Mouse (Mus musculus): Measurements from ENCODE around the gene Cbx3. TPM values are rescaled to one million over a fixed set of nuclear protein-coding genes. Genes with fewer than 3 reads are reported as not detected.
"Not testable (repeated sequence)": the region's sequence is repeated elsewhere in the genome, so short reads cannot be mapped to it uniquely, and the experiment has no call there.

Gene Cbx3
- polyA plus RNA-seq, 1 experiment from 2014 or later: 615 TPM

DNA sequence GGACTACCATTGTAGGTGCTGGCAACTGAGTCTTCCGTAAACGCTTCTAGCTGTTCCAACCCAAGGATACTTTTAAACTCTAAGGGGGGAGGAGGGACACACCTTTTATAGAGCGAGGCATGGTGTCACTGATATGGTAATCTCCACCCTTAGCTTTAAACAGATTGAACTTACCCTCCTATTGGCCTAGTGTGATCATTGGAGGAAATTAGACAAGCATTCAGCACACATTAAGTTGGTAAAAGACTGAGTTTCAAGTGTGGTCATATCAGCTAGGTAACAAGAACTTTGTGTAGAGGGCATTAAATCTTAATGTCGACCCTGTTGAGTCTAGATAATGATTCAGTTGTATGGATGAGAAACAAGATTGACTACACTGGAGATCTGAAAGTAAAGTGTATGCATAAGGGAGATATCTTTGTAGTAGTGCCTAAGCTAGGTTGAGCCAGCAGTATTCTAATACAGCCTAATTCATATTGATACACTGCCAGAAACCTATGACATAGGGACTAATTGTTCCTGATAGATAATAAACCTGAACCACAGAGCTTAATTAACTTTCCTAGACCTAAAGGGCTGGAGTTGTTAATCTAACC is 9.1 kb downstream of the Cbx3 start:
- Histone ChIP-seq H3K36me3 (peaks cover 76% of the 10 kb centered on the region), H3K4me3 (no peak overlapping the region), H3K4me2 (replicated peaks) (no peak overlapping the region), H3K27ac (replicated peaks) (no peak overlapping the region), H3K4me1 (peaks cover 3% of the 10 kb centered on the region; the same call in 1 of the 2 replicates), H3K9ac (replicated peaks) (no peak overlapping the region), H3K9me3 (no peaks in the 10 kb centered on the region), H3K27me3 (no peaks in the 10 kb centered on the region)
- ATAC-seq (ENCODE audit: low FRiP score, low read depth): no peak
- WGBS: 91% methylated on average over 4 of the region's 4 CpGs

- Histone ChIP-seq H3K4me2 (replicated peaks) (no peak overlapping the region), H3K9me3 (no peaks in the 10 kb centered on the region), H3K36me3 (peaks cover 57% of the 10 kb centered on the region), H3K4me3 (no peak overlapping the region), H3K9ac (replicated peaks) (no peak overlapping the region), H3K27ac (replicated peaks) (no peak overlapping the region), H3K4me1 (no peaks in the 10 kb centered on the region), H3K27me3 (no peaks in the 10 kb centered on the region)
- 96% methylated on average over 8 of the region's 8 CpGs for WGBS
- no peak for ATAC-seq (ENCODE audit: low FRiP score, low read depth)
Observed at GRCm38 (mm10) chr6:51481548-51481947, 11.4 kb downstream of the Cbx3 start.

- H3K4me1 ChIP-seq: no peaks in the 10 kb centered on the region
- no peak overlapping the region for H3K27ac ChIP-seq (replicated peaks)
- H3K36me3 ChIP-seq: peaks cover 43% of the 10 kb centered on the region
- WGBS: 94% methylated on average over 3 of the region's 3 CpGs
- no peak for ATAC-seq (ENCODE audit: low FRiP score, low read depth)
- H3K9me3 ChIP-seq: no peaks in the 10 kb centered on the region
- H3K4me3 ChIP-seq: no peak overlapping the region
- no peak overlapping the region for H3K9ac ChIP-seq (replicated peaks)
- H3K4me2 ChIP-seq (replicated peaks): no peak overlapping the region
- no peaks in the 10 kb centered on the region for H3K27me3 ChIP-seq
Observed at GRCm38 (mm10) chr6:51483861-51484260, 13.7 kb downstream of the Cbx3 start.

GRCm38 (mm10) chr6:51484556-51484955 is 14.4 kb downstream of the Cbx3 start:
- H3K4me3 ChIP-seq; H3K4me2 ChIP-seq (replicated peaks); H3K9me3 ChIP-seq; H3K27me3 ChIP-seq; ATAC-seq (ENCODE audit: low FRiP score, low read depth); H3K4me1 ChIP-seq; H3K9ac ChIP-seq (replicated peaks); H3K27ac ChIP-seq (replicated peaks): not testable (repeated sequence)
- H3K36me3 ChIP-seq: peaks cover 36% of the 10 kb centered on the region
- WGBS: 91% methylated on average over 8 of the region's 8 CpGs

DNA sequence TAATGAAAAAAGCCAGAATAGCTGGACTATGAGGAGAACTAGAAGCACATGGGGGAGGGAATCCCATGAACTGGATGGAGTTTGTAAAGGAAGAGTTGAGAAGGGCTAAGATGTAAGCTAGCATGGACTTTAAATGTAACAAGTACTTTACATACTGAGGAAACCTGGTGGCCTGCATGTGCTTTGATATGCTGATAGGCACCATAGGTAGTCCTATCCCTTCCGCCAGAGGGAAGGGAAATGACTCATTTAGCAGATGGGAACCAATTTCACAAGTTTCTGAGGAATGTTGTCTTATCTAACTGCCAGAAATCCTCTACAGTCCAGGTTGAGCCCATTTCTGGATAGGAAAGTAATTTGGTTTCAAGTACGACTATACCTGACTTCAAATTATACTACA is 15.5 kb downstream of the Cbx3 start:
- ATAC-seq (ENCODE audit: low FRiP score, low read depth): no peak

DNA sequence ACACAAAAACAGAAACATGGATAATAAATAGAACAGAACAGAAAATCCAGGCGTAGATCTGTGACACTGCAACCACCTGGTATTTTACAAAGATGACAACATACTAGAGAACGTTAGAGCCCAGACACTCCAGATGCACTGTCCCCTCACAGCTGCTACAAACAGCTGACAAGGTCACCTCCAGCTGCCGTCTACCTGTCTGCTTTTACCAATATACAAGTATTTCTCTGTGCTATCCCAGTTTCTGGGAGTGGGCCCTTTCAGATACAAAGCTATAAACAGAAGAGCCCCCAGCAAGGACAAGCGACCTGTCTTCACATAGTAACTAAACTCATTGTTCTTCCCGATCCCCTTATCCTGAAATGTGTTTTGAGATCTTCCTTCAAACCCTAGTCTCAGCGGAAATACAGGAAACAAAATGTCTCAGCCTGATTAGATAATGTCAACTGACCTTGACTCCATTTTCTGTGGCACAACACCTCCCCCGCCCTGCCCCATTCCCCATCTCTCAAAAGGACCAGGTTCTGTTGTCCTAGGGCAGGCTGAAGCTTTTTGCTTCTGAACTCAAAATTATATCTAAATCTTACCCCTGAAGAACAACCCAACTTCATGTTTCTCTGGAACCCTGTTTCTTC is 16.0 kb downstream of the Cbx3 start:
- ATAC-seq (ENCODE audit: low FRiP score, low read depth): no peak
- 84% methylated on average over 7 of the region's 7 CpGs for WGBS
- H3K4me3 ChIP-seq: no peak overlapping the region
- H3K27me3 ChIP-seq: no peaks in the 10 kb centered on the region
- H3K9ac ChIP-seq (replicated peaks): no peak overlapping the region
- no peak overlapping the region for H3K27ac ChIP-seq (replicated peaks)
- peaks cover 20% of the 10 kb centered on the region for H3K36me3 ChIP-seq
- no peaks in the 10 kb centered on the region for H3K9me3 ChIP-seq
- H3K4me2 ChIP-seq (replicated peaks): no peak overlapping the region
- no peaks in the 10 kb centered on the region for H3K4me1 ChIP-seq

More for the DNA sequence above, 15.5 kb downstream of the Cbx3 start:
- H3K9ac ChIP-seq (replicated peaks): no peak overlapping the region
- no peaks in the 10 kb centered on the region for H3K4me1 ChIP-seq
- no peaks in the 10 kb centered on the region for H3K9me3 ChIP-seq
- no peak overlapping the region for H3K4me3 ChIP-seq
- no peak overlapping the region for H3K4me2 ChIP-seq (replicated peaks)
- H3K27me3 ChIP-seq: no peaks in the 10 kb centered on the region
- peaks cover 25% of the 10 kb centered on the region for H3K36me3 ChIP-seq
- H3K27ac ChIP-seq (replicated peaks): no peak overlapping the region
- 61% methylated on average over 2 of the region's 2 CpGs for WGBS

DNA sequence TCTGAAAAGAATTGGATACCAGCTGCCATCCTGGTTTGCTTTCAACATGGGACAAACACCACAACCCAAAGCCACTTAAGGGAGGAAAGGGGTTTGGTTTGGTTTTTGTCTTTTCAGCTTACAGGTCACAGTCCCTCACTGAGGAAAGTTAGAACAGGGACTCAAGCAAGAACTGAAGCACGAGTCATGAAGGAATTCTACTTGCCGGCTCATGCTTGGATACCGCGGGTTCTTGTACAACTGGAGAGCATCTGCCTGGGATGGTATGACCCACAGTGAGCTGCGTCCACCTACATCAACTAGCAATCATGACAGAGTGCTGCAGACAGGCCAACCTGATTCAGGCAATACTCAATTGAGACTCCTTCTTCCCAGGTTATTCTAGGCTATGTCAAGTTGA is 16.6 kb downstream of the Cbx3 start:
- H3K4me3 ChIP-seq: no peak overlapping the region
- H3K4me2 ChIP-seq (replicated peaks): no peak overlapping the region
- no peak for ATAC-seq (ENCODE audit: low FRiP score, low read depth)
- H3K4me1 ChIP-seq: no peaks in the 10 kb centered on the region
- no peaks in the 10 kb centered on the region for H3K27me3 ChIP-seq
- peaks cover 15% of the 10 kb centered on the region for H3K36me3 ChIP-seq
- 89% methylated on average over 5 of the region's 5 CpGs for WGBS
- no peak overlapping the region for H3K9ac ChIP-seq (replicated peaks)
- H3K27ac ChIP-seq (replicated peaks): no peak overlapping the region
- H3K9me3 ChIP-seq: no peaks in the 10 kb centered on the region

- 57% methylated on average over 2 of the region's 2 CpGs for WGBS
- no peak overlapping the region for H3K9ac ChIP-seq (replicated peaks)
- H3K4me3 ChIP-seq: no peak overlapping the region
- H3K36me3 ChIP-seq: no peaks in the 10 kb centered on the region
- no peaks in the 10 kb centered on the region for H3K4me1 ChIP-seq
- no peaks in the 10 kb centered on the region for H3K9me3 ChIP-seq
- H3K27me3 ChIP-seq: no peaks in the 10 kb centered on the region
- H3K4me2 ChIP-seq (replicated peaks): no peak overlapping the region
- no peak for ATAC-seq (ENCODE audit: low FRiP score, low read depth)
- H3K27ac ChIP-seq (replicated peaks): no peak overlapping the region
Observed at GRCm38 (mm10) chr6:51489787-51490186, 19.6 kb downstream of the Cbx3 start.

GRCm38 (mm10) chr6:51497321-51498111 is 27.4 kb downstream of the Cbx3 start:
- no peaks in the 10 kb centered on the region for H3K4me1 ChIP-seq
- H3K36me3 ChIP-seq: no peaks in the 10 kb centered on the region
- H3K9ac ChIP-seq (replicated peaks): no peak overlapping the region
- H3K4me2 ChIP-seq (replicated peaks): no peak overlapping the region
- 72% methylated on average over 8 of the region's 8 CpGs for WGBS
- no peak overlapping the region for H3K27ac ChIP-seq (replicated peaks)
- H3K4me3 ChIP-seq: no peak overlapping the region
- ATAC-seq (ENCODE audit: low FRiP score, low read depth): no peak
- H3K27me3 ChIP-seq: no peaks in the 10 kb centered on the region
- no peaks in the 10 kb centered on the region for H3K9me3 ChIP-seq

DNA sequence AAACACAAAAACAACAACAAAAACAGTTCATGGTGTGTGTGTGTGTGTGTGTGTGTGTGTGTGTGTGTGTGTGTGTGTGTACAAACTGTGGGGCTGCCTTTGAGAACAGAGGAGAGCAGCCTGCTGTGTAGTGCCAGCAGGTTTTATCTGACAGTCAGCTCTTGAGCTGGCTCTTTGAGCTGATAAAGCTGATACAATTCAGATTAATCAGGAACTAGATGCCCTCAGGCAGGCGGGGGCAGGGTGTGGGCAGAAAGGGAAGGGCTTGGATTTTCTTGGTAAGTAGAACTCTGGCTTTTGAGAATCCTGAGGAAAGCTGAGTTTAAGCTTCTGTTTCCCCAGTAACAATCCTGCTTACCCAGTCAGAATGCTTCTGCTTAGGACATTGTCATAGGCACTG is 35.5 kb downstream of the Cbx3 start:
- no peaks in the 10 kb centered on the region for H3K36me3 ChIP-seq
- no peak overlapping the region for H3K27ac ChIP-seq (replicated peaks)
- no peak for ATAC-seq (ENCODE audit: low FRiP score, low read depth)
- peaks cover 3% of the 10 kb centered on the region; the same call in 1 of the 2 replicates for H3K4me1 ChIP-seq
- no peak overlapping the region for H3K4me2 ChIP-seq (replicated peaks)
- H3K27me3 ChIP-seq: no peaks in the 10 kb centered on the region
- H3K9me3 ChIP-seq: no peaks in the 10 kb centered on the region
- 61% methylated on average over 1 of the region's 1 CpGs for WGBS
- no peak overlapping the region for H3K4me3 ChIP-seq
- no peak overlapping the region for H3K9ac ChIP-seq (replicated peaks)

GRCm38 (mm10) chr6:51507556-51507955 is 37.4 kb downstream of the Cbx3 start:
- Histone ChIP-seq H3K4me1 (peaks cover 3% of the 10 kb centered on the region; the same call in 1 of the 2 replicates), H3K4me3 (no peak overlapping the region), H3K9ac (replicated peaks) (no peak overlapping the region), H3K36me3 (no peaks in the 10 kb centered on the region), H3K4me2 (replicated peaks) (no peak overlapping the region), H3K27me3 (no peaks in the 10 kb centered on the region), H3K9me3 (no peaks in the 10 kb centered on the region), H3K27ac (replicated peaks) (no peak overlapping the region)
- 61% methylated on average over 2 of the region's 2 CpGs for WGBS
- ATAC-seq (ENCODE audit: low FRiP score, low read depth): no peak

Measured in midbrain, embryonic 12.5 days (tissue).